Mouse (Mus musculus): ENCODE results near the gene Eral1. TPM values are rescaled to one million over a fixed set of nuclear protein-coding genes. Genes with fewer than 3 reads are reported as not detected.

The Eral1 gene
- total and polyA plus RNA-seq, 2 experiments from 2014 or later: 26.7 to 30.3 TPM

- Histone ChIP-seq H3K27me3 (ENCODE audit: insufficient read depth, low read length) (no peaks in the 10 kb centered on the region), H3K9me3 (ENCODE audit: low read length) (no peaks in the 10 kb centered on the region), H3K4me3 (ENCODE audit: low read depth, low read length) (no peak overlapping the region), H3K4me1 (ENCODE audit: insufficient read depth) (no peaks in the 10 kb centered on the region), H3K9ac (no peak overlapping the region), H3K36me3 (ENCODE audit: insufficient read depth) (peaks cover 9% of the 10 kb centered on the region; the same call in 1 of the 2 replicates), H3K4me2 (ENCODE audit: low read depth) (no peak overlapping the region), H3K27ac (ENCODE audit: low read depth, low read length) (no peak overlapping the region)
- ATAC-seq (no peak), DNase-seq (no peak)
- 75% methylated on average over 5 of the region's 5 CpGs for WGBS
- TF ChIP-seq CTCF (IDR thresholded peaks at IDR 0.05; ENCODE audit: low read depth): 0 out of 2 replicates have a peak, but pooled peaks have one; percentile 4
Observed at GRCm38 (mm10) chr11:78102958-78103747, 23.0 kb upstream of the Eral1 start.

- H3K27me3 ChIP-seq (ENCODE audit: insufficient read depth, low read length): no peaks in the 10 kb centered on the region
- 91% methylated on average over 5 of the region's 5 CpGs for WGBS
- H3K4me2 ChIP-seq (ENCODE audit: low read depth): no peak overlapping the region
- H3K4me3 ChIP-seq (ENCODE audit: low read depth, low read length): no peak overlapping the region
- H3K36me3 ChIP-seq (ENCODE audit: insufficient read depth): peaks cover under 1% of the 10 kb centered on the region; the same call in 1 of the 2 replicates
- no peak overlapping the region for H3K9ac ChIP-seq
- H3K27ac ChIP-seq (ENCODE audit: low read depth, low read length): no peak overlapping the region
- no peak for ATAC-seq
- H3K9me3 ChIP-seq (ENCODE audit: low read length): no peaks in the 10 kb centered on the region
- TF ChIP-seq CTCF (IDR thresholded peaks at IDR 0.05; ENCODE audit: low read depth): no peak
- no peak for DNase-seq
- no peaks in the 10 kb centered on the region for H3K4me1 ChIP-seq (ENCODE audit: insufficient read depth)
Observed at GRCm38 (mm10) chr11:78102142-78102541, 22.0 kb upstream of the Eral1 start.

- no peak for ATAC-seq
- 91% methylated on average over 11 of the region's 11 CpGs for WGBS
Observed at GRCm38 (mm10) chr11:78100746-78101145, 20.6 kb upstream of the Eral1 start.

DNA sequence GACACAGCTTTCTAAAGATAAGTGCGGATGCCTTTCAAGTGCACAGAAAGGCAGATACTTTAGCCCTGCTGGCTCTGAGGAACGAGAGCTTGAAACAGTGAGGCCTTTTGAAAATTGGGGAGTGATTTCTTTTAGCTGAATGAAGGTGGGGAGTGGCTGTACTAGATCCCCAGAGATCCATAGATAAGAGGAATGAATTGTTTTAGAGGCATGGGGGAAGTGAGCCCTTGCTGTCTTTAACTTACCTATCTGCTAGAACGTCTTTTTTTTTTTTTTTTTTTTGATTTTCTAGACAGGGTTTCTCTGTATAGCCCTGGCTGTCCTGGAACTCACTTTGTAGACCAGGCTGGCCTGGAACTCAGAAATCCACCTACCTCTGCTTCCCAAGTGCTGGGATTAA lies 16.9 kb upstream of the Eral1 start:
- ATAC-seq (no peak), DNase-seq (no peak)
- TF ChIP-seq CTCF (IDR thresholded peaks at IDR 0.05; ENCODE audit: low read depth): no peak
- Histone ChIP-seq H3K27me3 (ENCODE audit: insufficient read depth, low read length) (no peaks in the 10 kb centered on the region), H3K27ac (ENCODE audit: low read depth, low read length) (no peak overlapping the region), H3K36me3 (ENCODE audit: insufficient read depth) (no peaks in the 10 kb centered on the region), H3K4me3 (ENCODE audit: low read depth, low read length) (no peak overlapping the region; the same call in 1 of the 2 replicates), H3K4me1 (ENCODE audit: insufficient read depth) (peaks cover 10% of the 10 kb centered on the region), H3K4me2 (ENCODE audit: low read depth) (peak overlapping the region; percentile 36), H3K9ac (0 out of 2 replicates have a peak overlapping the region, but pooled peaks have one; percentile 28), H3K9me3 (ENCODE audit: low read length) (no peaks in the 10 kb centered on the region)
- WGBS: 27% methylated on average over 3 of the region's 3 CpGs

More at GRCm38 (mm10) chr11:78100746-78101145, 20.6 kb upstream of the Eral1 start:
- no peaks in the 10 kb centered on the region for H3K36me3 ChIP-seq (ENCODE audit: insufficient read depth)
- DNase-seq: no peak
- no peak for TF ChIP-seq CTCF (IDR thresholded peaks at IDR 0.05; ENCODE audit: low read depth)
- no peaks in the 10 kb centered on the region for H3K27me3 ChIP-seq (ENCODE audit: insufficient read depth, low read length)
- H3K4me1 ChIP-seq (ENCODE audit: insufficient read depth): peaks cover 3% of the 10 kb centered on the region
- no peaks in the 10 kb centered on the region for H3K9me3 ChIP-seq (ENCODE audit: low read length)
- H3K9ac ChIP-seq: no peak overlapping the region
- no peak overlapping the region for H3K4me3 ChIP-seq (ENCODE audit: low read depth, low read length)
- H3K4me2 ChIP-seq (ENCODE audit: low read depth): no peak overlapping the region
- H3K27ac ChIP-seq (ENCODE audit: low read depth, low read length): no peak overlapping the region

DNA sequence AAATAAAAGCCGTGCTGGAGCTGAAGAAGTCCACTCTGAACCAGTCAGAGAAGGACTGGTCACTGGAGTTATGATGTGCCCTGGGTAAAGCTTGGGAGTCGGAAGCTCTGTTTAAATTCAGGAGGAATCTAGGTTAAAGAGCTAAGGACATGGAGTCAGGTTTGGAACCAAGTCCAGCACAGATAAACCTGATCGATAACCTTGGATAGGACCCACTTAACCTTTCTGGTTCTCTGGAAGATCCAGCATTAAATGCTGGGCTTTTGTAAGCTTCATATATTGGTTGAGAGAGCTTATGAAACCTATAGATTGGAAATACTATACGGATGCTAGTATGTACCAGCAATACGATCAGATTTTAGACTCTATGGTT lies 14.9 kb upstream of the Eral1 start:
- Histone ChIP-seq H3K4me1 (ENCODE audit: insufficient read depth) (peaks cover 10% of the 10 kb centered on the region), H3K4me2 (ENCODE audit: low read depth) (peak overlapping the region; percentile 87), H3K36me3 (ENCODE audit: insufficient read depth) (no peaks in the 10 kb centered on the region), H3K27ac (ENCODE audit: low read depth, low read length) (no peak overlapping the region; the same call in 1 of the 2 replicates), H3K27me3 (ENCODE audit: insufficient read depth, low read length) (no peaks in the 10 kb centered on the region), H3K9ac (peak overlapping the region; percentile 78), H3K4me3 (ENCODE audit: low read depth, low read length) (peak overlapping the region; percentile 80), H3K9me3 (ENCODE audit: low read length) (no peaks in the 10 kb centered on the region)
- no peak for ATAC-seq
- DNase-seq: no peak
- WGBS: 29% methylated on average over 5 of the region's 5 CpGs
- no peak for TF ChIP-seq CTCF (IDR thresholded peaks at IDR 0.05; ENCODE audit: low read depth)

- DNase-seq (peak; percentile 94), ATAC-seq (peak; percentile 98)
- Histone ChIP-seq H3K9me3 (ENCODE audit: low read length) (no peaks in the 10 kb centered on the region), H3K27ac (ENCODE audit: low read depth, low read length) (peak within 1 kb of the TSS; percentile 73), H3K4me2 (ENCODE audit: low read depth) (peak within 1 kb of the TSS; percentile 87), H3K27me3 (ENCODE audit: insufficient read depth, low read length) (no peaks in the 10 kb centered on the region), H3K9ac (peak within 1 kb of the TSS; percentile 78), H3K4me3 (ENCODE audit: low read depth, low read length) (peak within 1 kb of the TSS; percentile 80), H3K4me1 (ENCODE audit: insufficient read depth) (peaks cover 10% of the 10 kb centered on the region), H3K36me3 (ENCODE audit: insufficient read depth) (no peaks in the 10 kb centered on the region)
- WGBS: 0% methylated on average over 38 of the region's 38 CpGs
- TF ChIP-seq CTCF (IDR thresholded peaks at IDR 0.05; ENCODE audit: low read depth): no peak
Observed at GRCm38 (mm10) chr11:78094504-78095143, 14.4 kb upstream of the Eral1 start, which contains the start of gene Fam222b. Gene Fam222b (plus strand): TSS chr11:78094660.

DNA sequence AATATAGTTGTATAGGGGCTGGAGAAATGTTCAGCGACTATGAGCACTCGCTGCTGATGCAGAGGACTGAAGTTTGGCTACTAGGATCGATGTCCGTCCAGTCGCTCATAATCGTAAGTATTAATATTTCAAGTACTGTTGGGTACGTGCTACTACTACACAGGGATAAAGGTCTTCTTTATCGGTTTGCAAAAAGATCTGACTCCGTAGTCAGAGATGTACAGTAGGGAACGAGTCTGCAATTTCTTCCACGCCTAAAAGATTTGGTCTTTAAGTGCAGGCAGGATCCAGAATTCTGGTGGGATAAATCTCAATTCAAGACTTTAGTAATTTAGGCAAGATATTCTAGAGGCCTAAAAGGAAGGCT lies 13.9 kb upstream of the Eral1 start:
- TF ChIP-seq CTCF (IDR thresholded peaks at IDR 0.05; ENCODE audit: low read depth): no peak
- Histone ChIP-seq H3K9ac (peak overlapping the region; percentile 78), H3K4me1 (ENCODE audit: insufficient read depth) (peaks cover 10% of the 10 kb centered on the region), H3K4me2 (ENCODE audit: low read depth) (peak overlapping the region; percentile 87), H3K27ac (ENCODE audit: low read depth, low read length) (peak overlapping the region; percentile 73), H3K4me3 (ENCODE audit: low read depth, low read length) (peak overlapping the region; percentile 80), H3K36me3 (ENCODE audit: insufficient read depth) (no peaks in the 10 kb centered on the region), H3K9me3 (ENCODE audit: low read length) (no peaks in the 10 kb centered on the region), H3K27me3 (ENCODE audit: insufficient read depth, low read length) (no peaks in the 10 kb centered on the region)
- WGBS: 53% methylated on average over 11 of the region's 11 CpGs
- ATAC-seq (peak; percentile 12; the same call in 1 of the 2 replicates), DNase-seq (no peak)

Measured in forebrain, postnatal 0 days (tissue).